Mouse (Mus musculus) megakaryocyte, adult 5-6 weeks (primary cell): ENCODE results near the gene Hoxd11. TPM values are rescaled to one million over a fixed set of nuclear protein-coding genes. Genes with fewer than 3 reads are reported as not detected.

Experiments used
- ATAC-seq: 2 replicates; pipeline ENCODE4 v1.8.0; 2016; ENCODE audit warnings: mild to moderate bottlenecking, inconsistent platforms; ENCODE audit not compliant: poor library complexity, severe bottlenecking
- total RNA-seq, 2 experiments: library from RNA; stranded (forward) in 1 of 2; stranded (reverse) in 1 of 2; fragments of 153-499, 151-499 nt in 1 of 2; fragments of 221-1000, 200-1000 nt in 1 of 2; gene quantifications; 2 replicates each; pipeline versions ENCODE4 v1.2.3 to v1.2.4; 2015 to 2017

Gene Hoxd11
- total RNA-seq, 2 experiments from 2014 or later, result not detected

DNA sequence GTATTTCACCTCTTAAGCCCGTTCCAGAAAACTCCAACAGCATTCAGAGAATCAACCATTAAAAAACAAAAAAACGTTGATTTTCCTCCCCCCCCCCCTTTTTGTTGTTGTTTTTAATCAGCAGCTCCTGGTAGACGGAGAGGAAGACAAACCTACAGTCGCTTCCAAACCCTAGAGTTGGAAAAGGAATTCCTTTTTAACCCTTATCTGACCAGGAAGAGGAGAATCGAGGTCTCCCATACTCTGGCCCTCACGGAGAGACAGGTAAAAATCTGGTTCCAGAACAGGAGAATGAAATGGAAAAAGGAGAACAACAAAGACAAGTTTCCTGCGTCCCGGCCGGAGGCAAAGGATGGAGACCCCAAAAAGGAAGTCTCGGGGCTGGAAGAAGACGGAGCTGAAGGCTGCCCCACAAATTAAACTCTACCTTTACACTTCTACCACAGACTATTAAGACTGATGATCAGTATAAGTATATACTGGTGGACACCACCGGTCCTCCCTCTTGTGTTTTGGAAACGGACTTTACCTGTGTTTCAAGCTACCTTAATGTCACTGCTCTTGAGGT, 27.1 kb downstream of the Hoxd11 start:
- no peak for ATAC-seq

DNA sequence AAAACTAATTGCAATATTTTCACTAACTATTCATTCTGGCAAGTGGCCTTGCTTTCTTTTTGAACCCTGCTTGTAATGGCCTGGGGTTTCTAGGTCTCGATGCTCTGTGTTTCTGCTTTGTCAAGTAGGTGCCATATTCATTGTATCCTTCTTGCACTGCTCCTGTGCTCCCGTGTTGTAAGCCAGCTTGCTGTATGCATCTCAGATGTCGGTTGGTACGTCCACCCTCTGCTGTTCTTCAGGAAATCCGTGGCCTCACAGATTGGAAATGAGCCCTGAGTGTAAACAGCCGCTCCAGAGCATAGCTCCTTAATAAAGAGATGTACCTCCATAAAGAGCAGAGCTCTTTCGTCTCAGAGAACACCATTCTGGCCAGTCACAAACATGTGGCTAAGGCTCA, 28.2 kb downstream of the Hoxd11 start:
- no peak for ATAC-seq

DNA sequence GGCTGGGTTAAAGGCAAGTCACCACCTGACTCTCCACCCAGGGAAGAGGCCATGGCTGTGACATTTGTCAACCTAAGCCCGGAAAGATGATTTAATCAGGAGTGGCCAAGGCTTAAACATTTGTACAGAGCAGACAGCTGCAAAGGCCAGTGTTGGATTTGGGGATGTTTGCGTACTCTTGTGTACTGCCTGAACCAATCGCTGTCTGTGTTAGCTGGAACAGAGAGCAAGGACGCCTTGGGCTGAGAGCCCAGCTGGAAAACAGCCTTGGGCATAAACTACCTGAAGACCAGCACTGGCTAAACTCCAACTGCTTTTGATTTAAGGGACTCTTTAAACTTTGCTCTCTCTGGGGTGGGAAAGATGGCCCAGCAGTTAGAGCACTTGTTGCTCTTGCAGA, 29.3 kb downstream of the Hoxd11 start:
- no peak for ATAC-seq

DNA sequence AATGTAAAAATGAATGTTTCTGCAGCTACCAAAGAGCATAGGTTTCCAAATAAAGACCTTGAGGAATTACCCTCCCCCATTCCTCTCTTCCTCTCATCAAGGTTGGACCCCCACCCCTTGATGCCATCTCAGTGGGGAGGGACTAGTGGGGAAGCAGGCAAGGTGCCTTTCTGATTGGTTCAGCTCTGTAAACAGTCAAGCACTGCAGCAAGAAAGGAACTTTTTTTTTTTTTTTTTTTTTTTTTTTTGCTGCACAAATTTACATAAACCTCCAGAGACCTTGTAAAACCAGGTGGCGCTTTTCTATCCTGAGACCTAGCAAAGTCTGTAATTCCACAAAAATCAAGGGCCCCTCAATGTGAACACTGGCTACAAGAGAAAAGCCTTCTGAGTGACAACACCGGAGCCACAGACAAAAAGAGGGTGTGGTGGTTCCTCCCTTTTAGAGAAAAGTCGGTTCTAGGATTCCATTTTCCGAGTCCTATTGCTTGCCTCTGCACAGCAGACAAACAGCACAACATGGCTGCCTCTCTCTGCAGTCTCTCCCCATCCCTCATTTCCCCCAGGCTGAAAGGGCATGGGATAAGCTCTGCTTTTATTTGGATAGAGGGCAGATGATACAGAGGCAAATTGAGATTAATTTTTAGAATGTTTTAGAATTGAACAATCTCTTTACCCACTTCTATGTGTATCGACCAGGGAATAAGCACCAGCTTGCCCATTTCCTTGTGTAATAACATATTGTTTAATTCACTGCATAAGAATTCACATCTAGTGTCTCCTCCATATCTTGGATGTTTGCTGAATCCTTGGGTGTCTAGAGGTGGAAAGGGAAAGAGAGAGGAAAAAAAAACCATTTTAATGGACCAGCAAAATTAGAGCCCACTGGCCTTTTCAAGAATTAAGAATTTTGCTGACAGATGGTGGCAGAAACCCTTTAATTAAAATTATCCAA, 30.4 kb downstream of the Hoxd11 start:
- ATAC-seq, result no peak

DNA sequence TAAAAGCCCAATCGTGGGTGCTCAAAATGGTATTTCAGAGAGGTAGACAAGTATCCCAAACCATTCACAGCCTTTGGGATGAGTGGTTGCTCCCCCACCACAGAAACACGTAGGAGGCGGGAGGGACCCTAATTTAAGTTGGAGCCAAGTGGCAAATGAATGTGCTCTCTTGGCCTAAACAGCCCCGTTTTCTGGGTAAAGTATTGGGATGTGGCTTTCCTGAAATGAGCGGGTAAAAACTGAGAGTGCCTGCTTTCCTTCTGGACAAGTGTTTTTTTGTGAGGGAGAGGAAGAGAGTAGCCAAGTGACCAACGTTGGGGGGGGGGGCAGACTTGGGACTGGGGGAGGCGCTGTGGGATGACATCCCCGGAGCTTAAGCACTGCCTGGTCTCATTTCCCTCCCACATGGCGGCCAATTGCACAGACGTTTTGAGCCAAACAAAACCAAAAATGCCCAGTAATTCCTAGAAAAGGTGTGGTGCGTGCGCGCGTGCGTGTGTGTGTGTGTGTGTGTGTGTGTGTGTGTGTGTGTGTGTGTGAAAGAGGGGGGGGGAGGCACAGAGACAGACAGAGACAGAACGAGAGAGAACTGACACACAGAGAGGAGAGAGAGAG, 31.7 kb downstream of the Hoxd11 start:
- ATAC-seq, result no peak

DNA sequence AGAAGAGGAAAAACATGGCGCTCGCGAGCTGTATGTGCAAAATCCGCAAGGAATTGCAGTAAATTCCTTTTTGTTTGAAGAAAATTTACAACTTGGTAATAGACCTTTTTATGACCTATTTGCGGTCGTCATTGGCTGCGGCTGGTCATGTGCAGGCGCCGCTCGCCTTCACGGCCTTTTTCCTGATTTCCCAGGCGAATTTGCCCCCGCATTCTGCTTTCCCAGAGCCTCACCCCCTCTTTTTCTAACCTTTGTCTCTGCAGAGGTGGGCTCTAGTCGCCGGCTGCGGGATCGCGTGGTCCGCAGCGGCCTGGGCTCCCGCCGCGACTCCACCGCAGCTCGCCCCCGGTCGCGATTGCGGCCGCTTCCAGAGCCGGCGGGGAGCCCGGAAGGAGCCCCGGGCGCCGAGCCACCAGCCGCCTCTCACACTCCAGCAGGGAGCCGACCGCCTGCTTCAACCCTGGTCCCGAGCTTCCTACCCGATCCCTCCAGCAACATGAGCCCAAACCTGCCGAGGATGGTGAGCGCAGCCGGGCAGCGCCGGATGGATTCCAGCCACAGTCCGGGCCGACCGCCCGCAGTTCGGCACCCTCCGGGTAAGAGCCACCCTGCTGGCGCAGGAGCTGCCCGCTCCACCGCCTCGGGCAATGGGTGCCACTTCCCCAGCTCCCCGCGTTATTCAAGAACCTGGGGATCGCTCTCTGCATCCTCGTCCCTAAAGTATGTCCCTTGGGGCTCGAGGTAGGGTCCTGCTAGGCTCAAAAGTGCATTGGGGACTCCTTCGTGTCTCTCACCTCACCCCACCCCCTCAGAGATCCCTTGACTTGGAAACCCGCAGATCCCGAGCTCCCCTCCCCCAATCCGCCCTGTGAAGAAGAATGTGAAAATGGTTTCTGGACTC, 32.6 kb downstream of the Hoxd11 start, which contains the start of the genes Hoxd3 and Hoxd4:
Hoxd3 (plus strand) TSS at position 207 of the 901 bp plus-strand sequence.
Hoxd4 (plus strand) TSS at position 209 of the 901 bp plus-strand sequence.
- no peak for ATAC-seq

DNA sequence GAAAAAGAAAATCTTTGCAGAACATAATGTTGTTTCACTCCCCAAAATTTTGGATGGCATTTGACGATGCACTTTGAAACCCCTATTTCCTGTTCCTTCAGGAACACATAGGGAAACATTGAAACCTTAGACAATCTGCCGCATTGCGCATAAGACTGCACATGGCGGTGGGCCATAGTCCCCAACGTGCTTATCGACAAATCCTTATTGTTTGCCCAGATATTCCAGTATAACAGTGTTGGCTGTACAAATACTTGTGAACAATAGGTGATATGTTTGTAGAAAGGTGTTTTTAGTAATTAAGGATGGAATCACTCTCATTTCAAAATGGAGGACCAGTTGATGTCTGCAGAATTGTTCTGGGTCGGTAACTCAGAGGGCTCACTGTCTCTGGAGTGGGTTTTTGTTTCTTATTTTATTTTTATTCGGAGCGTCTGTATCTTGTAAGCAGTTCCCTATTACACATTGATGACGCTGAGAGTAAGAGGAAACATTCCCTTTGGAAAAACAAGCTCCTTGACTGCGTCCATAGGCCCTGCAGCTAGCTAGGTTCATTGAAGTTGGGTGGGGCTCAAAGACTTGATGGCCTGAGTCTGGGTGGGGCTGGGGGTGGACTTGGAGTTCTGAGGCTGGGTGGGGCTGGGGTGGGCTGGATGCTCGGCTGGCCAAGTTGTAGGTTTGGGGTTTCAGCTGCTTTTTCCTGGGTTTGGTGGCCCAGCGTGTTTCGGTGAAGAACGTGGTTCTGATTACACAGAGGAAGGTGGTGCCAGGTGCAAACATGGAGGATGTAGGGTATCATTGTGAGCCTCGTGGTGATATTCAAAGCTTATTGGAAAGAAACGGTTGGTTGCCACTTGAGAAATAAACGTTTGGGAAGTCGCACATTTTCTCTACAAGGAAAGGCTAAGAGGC, 34.1 kb downstream of the Hoxd11 start:
- ATAC-seq, result no peak

DNA sequence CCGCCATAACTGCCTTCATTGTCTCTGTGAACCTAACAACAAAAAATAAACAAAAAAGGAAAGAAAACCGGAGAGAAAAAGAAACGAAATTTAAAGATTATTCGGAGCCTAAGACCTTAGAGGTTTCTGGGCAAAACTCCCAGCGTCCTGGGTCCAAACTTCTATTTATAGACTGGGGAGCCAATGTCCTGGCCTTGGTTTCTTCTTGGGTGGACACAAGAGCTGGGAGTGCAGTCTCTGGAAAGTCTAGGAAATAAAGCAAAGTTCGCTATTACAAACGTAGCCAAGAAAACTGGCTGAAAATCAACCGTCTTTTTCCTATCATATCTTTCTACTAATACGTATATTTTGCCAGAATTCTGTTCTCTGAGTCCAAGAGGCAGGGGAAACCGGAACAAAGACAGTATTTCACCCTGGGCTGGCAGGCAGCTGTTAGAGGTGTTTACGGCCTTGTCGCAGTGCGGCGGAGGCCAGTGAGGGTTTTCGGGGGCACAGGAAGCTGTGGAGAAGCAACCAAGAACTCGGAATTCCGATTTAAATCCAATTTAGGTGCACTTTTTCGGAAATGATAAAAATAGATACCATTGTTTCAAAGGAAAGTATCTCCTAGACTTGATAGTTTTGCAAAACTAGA, 34.9 kb downstream of the Hoxd11 start:
- ATAC-seq, result no peak

DNA sequence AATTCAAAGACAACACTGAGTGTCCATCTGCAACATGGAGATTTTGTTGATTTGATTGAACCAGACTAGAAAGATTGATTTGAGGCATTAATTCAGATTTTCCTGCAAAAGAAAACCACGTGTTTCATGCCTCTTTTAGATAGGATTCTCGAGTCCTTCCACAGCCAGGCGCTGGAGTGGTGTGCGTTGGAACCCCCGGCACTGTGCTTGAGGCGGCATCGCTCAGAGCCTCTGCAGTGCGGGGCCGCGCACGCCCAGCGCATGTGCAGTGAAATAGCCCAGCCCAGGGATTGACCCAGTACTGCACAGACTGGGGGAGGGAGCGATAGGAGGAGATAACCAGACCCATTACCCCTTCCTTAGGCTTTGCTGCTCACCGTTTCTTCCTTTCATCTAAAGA, 35.5 kb downstream of the Hoxd11 start:
- no peak for ATAC-seq

DNA sequence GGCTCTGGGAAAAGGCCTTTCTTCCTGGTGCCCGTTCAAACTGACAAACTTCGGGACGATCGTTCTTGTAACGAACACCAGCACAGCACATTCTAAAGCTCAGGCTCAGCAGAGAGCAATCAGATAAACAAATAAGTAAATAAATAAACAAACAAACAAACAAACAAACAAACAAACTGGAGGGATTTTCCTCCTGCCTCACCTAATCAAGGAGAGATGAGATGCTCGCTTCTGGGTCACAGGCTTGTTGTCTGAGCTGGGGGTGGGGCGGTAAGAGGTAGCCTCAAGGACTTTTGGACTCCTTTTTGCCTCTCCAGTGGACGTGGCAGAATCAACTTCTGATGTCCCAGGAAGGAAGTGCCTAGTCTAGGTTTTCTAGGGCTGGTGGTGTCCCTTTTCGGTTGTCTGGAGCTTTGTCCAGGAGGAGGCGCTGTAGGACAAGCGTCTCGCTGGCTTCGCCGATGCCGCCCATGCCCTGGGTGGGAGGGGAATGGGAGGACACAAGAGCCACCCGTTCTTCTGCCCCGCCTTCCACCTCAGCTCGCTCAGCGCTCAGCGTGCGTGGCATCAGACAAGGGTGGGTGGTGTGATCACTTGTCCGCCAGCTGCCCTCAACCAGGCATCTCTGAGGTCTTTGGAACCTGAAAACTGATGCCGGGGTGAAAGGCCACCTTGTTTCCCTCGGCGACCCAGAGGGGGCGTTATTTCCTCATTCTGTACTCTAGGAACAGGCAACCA, 36.3 kb downstream of the Hoxd11 start:
- peak; percentile 49; the same call in 1 of the 2 replicates for ATAC-seq

DNA sequence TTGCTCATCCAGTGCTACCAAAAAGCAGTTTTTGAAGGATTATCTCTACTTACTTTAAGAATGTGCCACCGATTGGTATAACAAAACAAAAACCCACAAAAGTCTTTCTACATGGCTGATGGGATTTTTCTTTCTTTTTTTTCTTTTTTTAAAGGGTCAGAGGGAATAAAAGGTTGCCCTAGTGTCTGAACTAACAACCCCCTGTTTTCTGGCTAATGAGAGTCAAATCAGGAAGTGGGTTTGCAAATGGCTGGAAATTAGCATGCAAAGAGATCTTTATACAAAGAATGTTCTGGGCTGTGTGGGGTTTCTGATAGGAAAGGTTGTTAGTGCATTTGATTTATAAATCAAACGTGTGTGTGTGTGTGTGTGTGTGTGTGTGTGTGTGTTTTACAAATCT, 41.0 kb downstream of the Hoxd11 start:
- no peak for ATAC-seq

DNA sequence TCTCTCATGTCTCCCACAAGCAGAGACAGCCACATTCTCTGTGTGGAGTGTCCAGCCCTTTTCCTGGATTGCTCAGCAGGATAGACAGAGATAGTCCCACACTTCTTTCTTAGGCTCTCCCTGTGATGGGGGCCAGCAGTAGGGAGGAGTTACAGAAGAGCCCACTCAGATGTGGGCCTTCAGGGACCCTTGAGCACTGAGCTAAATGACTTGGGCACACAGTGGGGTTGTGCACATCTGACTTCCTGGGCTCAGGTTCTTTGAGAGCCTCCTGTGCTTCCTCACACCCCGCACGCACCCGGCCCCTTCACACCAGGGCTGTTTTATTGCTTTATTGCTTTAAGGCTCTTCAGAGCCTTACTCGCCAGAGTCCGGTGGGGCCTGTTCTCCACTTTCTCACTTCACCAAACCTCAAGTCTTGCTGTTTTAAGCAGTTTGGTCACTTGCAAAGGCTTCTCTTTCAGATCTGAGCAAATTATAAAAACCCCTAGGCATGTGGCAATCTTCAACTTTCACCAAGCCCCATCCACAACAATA, 41.7 kb downstream of the Hoxd11 start:
- no peak for ATAC-seq

DNA sequence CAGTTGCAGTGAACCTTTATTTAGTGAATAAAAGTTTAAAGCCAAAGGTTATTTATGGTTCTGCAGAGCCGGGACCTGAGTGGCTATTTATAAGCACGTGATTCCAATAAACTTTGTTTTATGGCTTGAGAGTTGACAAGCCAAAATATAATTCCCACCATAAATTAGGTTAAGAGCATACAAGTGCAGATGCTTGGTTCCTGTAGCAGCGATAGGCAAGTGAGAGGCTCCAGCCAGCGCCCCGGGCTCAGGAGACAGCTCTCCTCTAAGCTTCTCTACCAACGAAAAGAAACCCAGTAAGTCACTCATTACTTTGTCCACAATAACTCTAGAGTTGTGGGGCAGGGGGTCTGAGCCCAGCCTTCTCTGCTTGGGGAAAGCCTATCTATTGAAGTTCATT, 42.5 kb downstream of the Hoxd11 start:
- ATAC-seq, result no peak

DNA sequence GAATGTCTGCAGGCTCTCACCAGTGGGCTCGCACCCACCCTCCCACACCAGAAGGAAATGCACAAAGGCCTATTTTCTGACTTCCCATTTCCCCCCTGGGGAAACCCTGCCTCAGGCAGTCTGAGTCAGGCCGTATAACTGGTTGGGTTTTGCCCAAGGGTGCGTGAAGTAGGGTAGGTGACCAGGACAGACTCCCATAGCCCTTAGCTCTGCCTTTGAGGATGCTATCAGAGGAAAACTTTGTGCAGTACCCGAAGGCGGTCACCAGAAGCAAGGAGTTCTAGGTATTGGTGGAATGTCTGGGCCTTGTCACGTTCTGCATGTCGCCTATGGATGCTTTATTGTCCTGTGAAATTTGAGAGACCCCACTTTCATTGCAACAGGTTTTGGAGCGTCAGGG, 43.6 kb downstream of the Hoxd11 start:
- ATAC-seq, result no peak

DNA sequence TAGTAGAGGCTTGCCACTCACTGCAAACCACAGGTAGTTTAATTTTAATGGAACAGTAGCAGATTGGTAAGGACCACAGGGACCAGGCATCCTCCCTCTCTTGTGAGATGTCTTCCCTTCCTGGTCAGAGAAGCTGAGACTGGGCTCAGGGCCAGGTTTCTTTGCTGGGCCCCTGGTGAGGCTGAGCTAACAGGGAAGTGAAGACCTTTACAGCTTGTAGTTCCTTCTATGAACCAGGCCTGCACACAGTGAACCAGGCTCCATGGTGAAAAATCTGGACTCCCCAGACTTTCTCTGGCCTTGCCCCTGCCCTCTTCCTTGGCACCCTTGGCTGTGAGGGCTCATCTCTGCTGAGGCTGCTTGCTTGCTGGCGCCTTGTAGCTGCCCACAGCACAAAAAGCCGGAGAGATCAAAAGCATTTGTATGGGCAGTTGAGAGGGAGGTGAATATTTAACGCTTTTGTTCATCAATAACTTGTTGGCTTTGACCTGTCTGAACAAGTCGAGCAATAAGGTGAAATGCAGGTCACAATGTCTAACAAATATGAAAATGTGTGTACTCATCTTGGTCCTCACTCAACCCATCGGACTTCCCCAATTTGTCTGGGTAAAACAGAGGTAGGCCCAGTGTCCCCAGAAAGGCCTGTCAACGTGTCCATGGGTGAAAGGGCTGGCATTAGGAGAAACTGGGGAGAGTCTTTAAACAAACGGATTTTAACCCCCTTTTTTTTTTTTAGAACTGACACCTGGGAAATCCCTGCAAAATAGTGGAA, 45.1 kb downstream of the Hoxd11 start:
- ATAC-seq, result no peak

DNA sequence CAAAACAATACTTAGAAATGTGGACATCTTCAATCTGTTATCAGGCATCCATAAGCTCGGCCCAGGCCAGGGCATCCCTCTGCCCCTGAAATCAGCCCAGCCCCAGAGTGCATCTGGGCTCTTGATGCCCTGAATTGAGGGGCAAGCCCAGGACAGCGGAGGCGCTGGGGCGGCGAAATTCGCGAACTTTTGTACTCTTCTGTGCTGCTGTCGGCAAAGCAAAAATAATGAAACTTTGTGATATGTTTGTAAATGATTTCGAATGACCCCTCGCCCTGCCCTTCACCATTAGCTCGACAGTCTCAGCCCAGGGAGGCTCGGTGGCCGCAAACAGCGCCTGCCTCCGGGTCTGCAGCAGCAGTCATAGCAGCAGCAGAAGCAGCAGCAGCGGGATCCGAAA, 45.8 kb downstream of the Hoxd11 start:
- no peak for ATAC-seq

DNA sequence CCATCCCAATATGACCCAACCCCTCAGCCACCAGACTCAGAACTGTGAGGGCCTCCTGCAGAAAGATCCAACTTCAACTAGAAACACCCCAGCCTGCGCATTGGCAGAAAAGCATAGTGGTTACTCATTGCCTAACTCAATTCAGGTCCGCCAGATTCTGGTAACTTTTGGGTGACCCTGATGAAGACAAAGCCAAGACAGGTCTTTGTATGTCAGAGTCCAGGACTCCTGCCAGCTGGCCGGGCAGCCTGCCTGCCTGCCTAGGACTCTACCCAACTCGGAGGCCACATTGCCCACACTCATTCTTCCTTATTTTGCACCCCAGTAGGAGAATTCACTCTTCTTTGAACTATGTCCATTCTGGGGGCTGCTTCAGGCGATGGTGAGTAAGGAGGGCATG, 47.2 kb downstream of the Hoxd11 start, which contains the start of gene Gm28230:
Gm28230 (plus strand) TSS at position 178 of the 400 bp plus-strand sequence.
- no peak for ATAC-seq
